Mouse (Mus musculus): ENCODE data around the gene Ttc30a1.

Ttc30a1 gene

DNA sequence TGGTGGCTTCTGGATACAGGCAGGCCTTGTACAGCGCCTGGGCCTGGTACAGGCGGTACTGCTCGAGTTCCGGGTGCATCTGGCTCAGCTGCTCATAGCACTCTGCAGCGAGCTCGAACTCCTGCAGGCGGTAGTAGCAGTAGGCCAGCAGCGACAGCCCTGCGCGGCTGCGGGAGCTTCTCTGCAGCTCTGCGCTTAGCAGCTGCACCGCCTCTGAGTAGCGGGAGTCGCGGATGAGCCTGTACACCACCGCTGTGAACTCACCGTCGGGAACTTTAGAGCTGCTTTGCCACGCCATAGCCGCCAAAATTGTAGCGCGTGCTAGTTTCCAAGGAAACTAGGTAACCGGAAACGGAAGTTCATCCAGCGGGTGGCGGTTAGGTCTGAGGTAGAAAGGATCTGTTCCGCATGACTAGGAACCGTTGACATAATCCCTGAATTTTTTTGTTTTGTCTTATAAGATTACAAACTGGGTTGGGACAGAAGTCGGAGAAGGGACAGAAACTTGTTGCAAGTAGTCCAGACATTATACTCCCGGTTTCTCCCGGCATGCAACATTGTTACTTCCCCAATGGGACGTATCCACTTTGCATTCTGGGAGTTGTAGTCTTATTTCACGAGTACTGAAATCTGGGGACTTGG is at the start of gene Ttc30a1:
Gene Ttc30a1 (minus strand): TSS at position 528 of the 642 bp plus-strand sequence.
- peak; percentile 72 for DNase-seq

DNA sequence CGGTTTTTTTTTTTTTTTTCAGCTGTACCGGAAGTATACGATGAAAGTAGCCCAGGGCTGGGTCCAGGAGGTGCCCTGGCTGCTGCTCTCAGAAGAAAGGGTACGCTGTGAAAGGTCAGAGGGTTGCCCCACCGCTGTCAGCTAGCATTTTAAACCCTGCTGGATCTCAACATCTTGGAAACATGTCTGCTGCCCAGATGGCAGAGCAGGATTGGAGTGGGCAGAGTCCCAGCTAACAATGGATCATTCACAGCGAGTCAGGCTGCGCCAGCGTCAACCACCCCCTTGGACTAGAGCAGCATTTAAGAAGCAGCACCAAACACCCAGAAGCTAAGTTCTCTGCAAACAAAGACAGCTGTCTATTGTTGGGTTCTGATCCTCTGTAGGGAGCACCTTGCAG is 48.3 kb upstream of the Ttc30a1 start:
- peak; percentile 43 for DNase-seq

DNA sequence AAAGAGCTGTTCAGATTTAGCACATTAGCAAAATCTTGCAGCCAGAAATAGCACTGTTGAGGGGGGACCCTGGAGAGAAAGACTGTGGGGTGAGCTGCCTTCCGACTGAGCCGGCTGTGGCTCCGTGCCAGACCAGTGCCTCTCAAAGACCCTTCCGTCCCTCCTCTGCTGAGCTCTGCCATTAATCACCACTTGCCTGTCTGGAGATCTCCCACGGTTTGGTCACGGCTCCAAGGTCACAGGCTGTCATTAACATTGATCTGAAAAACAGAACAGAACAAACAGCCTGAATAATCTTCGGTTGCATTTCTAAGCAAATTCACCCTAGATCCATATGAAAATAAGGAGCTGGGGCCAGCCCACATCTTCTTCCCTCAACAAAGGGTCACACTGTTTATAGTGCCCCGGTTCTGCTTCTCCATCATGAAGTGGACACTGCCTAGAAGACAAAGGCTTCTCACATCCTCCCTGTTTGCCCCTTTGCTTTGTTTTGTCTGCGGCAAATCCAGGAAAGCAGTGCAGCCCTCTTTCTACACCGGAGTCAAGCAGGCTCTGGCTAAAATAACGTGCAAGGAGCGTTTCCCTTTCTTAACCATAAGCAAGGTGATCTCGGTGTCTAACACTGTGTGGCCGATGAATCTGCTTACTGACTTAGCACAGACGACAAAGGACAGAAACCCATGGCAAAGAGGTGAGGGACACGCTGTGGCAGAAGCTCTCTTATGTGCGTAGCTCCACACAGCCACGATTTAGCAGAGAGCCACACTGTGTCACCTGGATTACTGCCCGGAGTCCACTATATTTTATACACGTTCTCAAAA is 47.5 kb upstream of the Ttc30a1 start:
- DNase-seq = peak; percentile 27

DNA sequence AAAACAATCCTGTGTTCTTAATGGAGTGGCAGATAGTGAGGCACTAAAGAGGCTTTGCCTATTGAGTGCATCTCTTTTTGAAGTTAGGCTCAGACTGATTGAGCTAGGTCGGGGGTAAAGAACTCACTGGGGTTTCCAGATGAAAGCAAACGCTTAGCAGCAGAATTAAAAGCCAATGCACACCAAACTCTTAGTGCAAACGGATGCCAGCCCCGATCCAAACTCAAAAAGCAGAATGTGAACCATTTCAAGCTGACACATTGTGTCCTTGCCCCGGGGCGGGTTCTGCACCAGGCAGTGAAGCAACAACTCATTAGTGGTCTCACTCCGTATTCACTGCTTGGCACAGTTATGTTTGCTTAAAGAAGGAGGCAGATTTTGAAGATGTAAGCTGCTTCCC is 35.1 kb upstream of the Ttc30a1 start:
- no peak for DNase-seq

DNA sequence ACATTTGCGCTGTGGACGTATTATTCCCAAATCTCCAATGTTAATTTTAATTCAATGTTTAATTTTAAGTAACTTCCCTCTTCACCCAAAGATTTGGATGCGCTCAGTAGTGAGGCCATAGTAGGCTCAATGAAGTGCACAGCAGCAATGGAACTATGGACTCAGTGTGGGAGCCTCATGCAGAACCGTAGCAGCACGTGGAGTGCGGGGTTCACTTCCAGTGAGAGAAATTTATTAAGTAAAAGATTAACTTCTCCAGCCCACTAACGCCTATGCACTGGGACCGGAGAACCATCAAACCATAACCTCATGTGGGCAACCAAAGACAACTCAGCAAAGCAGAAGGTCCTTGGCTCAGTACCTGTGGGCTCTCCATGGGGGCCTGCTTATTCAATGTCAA is 34.4 kb upstream of the Ttc30a1 start:
- DNase-seq = no peak

DNA sequence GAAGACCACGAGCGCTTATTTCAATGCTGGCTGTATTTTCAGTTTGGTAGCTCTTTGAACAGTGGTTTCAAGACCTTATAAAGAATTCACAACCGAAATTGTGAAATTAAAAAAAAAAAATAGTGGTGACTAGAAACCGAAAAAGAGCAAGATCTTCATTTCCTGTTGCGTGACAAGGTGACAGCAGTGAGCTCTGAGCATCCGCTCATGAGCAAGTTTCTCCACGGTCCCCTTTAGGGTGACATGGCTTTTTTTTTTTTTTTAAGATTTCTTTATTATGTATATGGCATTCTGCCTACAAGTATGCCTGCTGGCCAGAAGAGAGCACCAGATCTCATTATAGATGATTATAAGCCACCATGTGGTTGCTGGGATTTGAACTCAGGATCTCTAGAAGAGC is 33.7 kb upstream of the Ttc30a1 start:
- DNase-seq = no peak

DNA sequence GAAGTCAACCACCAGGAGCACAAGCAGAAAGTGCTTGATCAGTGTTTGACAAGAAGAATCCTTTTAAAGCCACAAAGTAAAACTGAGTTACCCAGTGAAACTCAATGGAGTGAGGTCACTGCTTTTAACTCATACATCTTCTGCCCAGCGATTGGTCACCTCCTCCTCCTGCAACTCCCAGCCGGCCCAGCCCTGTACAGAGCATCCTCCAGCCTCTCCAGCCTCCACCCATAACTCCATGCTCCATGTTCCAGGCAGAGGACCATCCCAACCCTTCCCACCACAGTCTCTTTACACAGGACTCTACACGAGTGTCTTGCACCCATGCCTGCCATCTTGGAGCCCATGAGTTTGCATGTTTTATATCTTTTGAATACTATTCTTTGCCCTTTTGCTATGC is 32.9 kb upstream of the Ttc30a1 start:
- no peak for DNase-seq

DNA sequence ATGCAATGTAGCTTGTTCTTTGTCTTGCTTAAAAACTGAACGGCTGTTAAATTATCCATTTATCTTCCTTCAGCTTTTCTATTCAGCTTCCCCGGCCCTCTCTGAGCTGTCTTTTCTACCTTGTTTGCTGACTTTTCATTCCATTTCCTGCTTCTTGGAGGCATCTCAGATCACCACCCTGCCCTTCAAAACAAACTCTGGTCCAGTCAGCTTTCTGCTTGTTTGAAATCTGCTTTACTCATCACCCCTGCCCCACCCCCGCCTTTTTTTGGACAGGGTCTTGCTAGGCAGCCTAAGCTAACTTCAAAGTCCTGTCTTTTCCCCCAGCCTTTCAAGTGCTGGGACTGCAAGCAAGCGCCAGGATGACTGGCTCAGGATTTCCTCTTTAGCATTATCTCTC is 24.4 kb upstream of the Ttc30a1 start:
- no peak for DNase-seq

DNA sequence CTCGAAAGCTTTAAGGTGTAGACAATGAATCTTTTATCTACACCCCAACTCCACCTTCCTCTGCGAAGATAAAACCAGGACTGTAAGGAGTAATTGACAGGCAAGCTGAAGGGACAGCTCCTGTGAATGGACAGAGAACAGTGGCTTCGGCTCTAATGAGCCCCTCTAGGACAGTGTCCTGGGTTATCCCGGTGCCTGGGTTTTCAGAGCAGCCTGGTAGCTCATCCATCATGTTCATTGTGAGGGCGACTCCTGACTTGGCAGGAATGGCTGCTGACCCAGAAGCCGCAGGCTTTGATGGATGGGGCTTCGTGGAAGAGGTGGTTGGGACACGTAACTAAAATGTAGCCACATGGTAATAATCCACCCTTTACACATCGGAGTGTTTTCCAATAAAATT is 21.1 kb upstream of the Ttc30a1 start:
- no peak for DNase-seq

DNA sequence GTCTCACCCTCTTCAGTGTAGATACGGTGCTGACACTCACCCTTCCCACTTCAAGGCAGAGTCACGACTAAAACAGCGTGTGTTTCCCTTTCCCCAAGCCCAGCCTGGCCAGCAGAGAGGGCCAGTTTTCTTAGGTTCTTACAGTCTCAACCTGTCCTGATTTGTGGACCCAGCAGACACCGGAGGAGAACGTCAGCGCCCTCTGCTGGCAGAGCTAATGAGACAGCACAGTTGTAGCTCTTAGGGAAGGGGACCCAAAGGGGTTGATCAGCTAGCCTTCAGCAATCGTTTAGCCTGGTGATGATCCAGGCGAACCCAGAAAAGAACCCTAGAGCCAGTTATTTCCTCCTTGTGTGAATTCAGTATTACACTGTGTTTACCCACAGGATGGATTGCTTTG is 19.6 kb upstream of the Ttc30a1 start:
- peak; percentile 30 for DNase-seq

DNA sequence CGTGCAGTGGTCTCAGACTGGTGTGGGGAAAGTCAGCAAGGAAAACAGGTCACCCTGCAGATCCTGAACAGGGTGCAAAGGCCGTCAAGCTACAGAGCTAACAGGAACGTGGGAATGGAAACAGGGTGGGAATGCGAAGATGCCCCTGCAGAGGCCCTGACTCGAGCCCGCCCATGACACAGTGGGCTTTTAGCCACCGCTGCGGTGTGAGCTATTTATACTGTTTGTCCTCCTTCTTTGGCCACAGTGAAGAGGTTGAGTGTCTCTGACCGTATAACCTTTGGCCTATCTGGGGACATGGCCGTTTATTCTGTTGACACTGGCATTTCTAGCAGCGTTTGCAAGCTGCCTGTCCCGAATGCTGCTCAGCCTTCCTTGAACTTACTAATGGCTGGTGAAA is 17.9 kb upstream of the Ttc30a1 start:
- no peak for DNase-seq

DNA sequence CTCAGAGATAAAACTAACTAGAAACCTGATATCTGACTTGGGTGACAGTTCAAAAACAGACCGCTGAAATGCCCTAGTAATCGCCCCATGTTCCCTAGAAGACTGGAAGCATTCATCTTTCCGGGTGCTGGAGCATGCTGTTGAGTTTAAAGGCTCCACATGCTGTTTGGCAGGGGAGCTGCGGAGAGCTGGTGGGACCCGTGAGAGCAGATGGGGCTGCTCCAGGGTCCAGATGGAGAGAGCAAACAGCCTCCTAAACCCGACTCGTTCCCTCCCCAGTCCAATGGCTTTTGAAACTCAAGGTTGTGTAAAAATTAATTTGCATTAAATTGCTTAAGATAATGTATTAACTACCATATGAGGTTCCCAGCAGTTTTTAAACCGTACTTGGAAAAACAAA is 16.9 kb upstream of the Ttc30a1 start:
- peak; percentile 44 for DNase-seq

DNA sequence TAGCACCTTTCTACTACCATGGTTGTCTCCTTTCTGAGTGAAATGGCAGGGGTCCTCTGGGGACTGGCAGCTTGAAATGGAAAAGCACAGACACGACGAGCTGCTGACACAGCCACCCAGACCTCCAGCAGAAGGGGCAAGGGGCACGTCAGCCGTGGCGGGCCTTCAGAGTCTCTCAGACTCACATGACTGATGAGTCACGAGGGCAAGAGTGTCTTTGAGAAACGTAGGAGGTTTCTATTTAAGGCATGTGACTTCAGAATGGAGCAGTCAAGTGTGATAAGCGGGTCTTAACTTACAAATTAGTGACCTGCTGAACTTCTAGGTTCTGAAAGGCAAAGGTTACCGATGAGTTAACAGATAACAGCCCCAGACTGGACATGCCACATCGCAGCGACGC is 16.0 kb upstream of the Ttc30a1 start:
- no peak for DNase-seq

DNA sequence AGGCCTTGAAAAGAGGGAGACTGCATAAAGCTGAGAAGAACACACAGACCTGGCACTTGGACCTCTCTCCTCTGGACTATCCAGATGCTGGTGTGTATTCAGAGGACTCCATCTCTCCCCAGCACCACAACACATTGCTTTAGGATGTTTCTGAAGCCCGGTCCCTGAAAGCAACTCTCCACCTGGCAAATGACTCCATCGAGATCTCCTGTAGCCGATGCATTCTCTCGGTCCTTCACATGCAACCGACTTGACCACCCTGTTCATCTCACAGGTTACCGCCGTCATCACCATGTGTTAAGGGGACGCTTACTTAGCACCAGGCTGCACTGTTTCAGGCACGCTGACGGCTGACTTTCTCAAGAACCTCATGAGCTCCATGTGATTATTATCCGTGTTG is 13.1 kb upstream of the Ttc30a1 start:
- no peak for DNase-seq

DNA sequence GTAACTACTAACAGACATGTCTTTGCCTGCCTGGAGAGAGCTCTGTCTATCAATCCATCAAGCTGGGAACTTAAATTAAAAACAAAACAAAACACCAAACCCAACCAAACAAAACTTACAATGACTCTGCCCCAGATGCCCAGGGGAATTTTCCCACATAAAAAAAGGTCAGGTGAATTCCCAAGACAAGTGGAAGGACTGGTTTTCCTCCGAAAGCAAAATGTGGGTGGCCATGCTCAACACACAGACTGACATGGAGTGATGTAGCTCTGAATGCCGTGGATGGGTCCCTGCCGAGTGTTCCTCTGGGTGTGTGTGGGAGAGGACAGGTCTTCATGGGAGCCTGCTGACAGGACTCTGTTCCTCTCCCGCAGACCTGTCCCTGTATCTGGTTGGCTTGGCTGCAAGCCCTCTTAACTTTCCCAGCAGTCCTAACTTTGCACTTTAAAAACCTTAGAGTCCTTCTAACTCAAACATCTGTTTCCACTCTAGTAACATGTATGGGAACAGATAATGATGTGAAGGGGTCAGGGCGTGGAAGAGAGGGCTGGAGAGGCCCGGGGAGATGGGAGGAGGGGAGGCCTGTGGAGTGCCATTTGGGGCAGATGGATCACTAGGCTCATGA is 9.9 kb upstream of the Ttc30a1 start:
- DNase-seq = no peak

DNA sequence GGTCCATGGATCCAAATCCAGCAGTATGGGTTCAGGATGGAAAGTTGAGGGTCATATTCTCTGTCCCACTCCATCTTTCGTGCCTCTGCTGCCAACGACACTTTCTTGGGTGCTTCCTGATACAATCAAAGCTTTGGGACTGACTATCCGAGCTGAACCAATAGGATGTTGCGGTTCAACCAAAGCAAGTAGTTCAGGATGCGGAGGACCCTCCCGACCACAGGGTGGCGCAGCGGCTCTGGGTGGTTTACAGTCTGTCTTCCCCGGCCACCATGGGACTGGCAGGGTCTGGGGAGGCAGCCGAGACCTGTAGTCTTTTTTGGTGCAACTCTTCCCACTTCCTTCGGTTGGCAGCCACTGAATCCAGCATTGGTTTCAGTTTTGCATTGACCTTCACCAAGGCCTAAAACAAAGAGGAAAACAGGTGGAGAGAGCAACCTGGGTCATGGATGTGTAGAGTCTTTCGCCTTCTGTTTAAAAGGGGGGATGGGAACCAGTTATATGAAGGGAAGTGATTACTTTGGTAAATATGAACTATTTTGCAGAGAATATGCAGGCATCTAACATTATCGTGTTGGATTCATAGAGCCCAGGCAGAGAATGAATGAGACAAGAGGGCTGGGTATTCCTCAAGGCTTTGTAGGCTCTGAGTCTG is 9.2 kb upstream of the Ttc30a1 start:
- peak; percentile 42 for DNase-seq

DNA sequence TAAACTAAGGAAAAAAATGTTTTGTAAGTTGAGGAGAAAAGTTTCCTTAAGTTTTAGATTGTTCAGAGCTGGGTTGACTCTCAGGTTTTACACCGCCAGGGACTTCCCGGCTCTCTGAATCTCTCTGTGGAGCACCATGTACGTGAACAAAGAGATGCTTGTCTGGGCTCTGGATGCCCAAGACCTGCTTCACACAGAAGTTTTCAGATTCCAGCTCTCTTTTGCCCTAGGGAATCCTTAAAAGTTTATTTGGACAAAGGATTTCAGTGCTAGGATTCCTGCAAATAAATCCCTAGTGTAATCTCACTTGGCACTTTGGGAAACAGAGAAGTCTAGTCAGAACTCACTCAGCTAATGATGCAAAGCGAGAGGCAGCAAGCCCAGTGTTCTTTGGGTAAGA is 7.9 kb upstream of the Ttc30a1 start:
- DNase-seq = no peak

DNA sequence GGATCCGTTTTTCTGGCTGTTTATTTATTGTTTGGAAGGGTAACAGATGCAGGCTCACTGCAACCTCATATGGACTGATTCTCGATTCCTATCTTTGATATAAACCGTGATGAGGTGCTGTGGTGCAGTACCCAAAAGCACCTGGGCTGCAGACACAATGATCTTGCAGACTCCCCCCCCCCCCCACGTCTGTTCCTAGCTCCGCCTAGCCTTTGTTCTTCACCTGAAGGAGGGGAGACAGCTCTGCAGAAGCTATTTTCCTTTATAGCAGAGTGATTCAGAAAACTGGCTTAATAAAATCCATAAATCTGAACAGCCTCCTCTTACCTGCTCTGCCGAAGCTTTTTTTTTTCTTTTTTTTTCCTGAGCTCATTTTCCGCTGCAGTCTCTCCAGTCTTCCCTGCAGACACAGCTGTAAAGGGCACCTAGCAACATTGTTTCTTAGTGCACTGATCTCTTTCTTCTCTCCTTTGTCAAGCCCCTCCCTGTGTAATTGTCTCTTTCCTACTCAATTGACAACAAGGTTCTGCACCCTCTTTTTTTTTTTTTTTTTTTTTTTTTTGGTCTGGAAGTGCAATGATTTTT is 7.1 kb upstream of the Ttc30a1 start:
- no peak for DNase-seq

DNA sequence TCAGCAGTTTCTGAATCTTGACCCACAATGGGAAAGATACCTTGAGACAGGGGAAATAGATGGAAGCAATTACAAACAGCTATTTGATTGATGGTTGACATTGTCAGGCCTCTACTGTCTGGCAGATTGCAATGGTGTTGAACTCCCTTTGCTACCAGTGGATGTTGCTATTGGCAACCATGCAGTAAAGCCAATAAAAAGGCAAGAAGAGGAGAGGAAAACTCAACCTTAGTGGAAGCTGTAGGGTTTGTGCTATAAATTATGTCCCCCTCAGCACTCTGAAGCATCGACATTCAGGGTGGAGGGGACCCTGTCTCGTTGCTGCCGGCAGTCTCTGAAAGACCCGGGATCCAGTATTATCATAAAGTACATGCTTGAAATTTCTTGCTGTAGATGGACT is 6.6 kb upstream of the Ttc30a1 start:
- no peak for DNase-seq

DNA sequence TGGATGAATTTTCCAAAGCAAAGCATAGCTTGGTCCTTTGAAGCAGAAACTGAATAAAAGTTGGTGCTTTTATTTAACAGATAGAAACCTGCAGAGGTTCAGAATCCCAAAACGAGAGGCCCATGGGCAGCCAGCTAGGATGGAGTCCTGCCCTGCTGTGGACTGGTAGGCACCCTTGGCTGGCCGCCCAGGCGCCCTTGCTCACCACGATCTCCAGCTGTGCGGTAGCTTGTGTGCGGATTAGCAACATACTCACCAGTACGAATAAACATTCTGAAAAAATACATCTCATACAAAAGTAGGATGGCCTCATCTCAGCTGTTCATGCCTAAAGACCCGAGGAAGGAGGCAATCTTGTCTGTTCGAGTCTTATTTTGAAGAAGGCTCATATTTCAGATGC is 6.0 kb upstream of the Ttc30a1 start:
- DNase-seq = no peak

DNA sequence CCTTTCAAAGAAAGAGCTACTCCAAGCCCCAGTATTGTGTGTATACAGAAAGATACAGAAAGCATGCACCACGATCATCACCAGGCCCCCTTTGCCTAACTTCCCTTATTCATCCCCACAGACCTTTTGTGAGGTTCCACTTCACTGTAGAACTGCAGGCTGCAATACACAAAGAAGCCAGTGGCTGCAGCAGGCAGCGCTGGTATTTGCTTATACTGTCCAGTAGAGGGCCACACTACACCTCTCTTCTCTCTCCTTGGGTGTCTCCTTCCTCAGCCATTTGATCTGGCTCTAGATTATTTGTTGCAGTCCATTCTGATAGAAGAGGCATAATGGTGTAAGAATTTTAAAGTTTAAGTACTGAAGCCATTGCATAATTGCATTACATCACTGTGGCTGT is 3.4 kb upstream of the Ttc30a1 start:
- peak; percentile 49 for DNase-seq

DNA sequence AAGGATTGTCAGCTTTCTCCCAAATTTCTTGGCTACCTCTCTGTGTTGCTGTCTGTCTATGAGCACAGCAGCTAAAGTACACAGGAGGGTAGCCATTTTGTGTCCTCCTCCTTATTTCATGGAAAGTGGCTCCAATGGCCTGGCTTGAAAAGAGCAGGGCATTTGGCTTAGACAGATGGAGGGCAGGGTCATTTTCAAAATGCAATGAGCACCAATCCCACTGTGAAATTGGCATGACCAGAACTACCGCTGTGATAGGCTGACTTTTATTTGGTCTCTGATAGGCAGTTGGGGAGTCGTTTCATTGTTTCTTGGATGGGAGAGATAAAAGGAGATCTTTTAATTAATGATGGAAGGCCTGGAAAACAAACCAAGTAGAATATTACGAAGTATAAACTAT is 2.1 kb upstream of the Ttc30a1 start:
- no peak for DNase-seq

DNA sequence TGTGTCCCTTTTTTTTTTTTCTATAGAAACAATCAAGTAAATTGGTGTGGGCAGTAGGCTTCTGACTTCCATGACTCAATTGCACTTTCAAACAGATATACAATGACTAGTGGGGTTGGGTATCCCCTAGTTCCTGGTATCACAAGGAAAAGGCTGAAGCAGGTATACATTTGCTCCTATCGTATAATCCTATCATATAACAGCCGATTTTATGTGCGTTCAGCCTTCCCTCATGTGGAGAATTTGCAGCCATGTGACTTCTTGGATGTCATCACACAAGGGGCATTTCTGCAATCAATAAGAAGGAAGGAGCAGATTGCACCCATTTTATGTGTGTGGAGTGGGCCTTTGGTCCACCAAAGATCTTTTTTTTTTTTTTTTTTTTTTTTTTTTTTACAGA is 1.3 kb upstream of the Ttc30a1 start:
- DNase-seq = no peak

Measured in cerebellum, adult 11 months (tissue).